ENCODE assay signal across 8 mouse cellular contexts in genomic region chr1:79671196-79671542, GRCm38 (mm10). TPM values are rescaled to one million over a fixed set of nuclear protein-coding genes. Genes with fewer than 3 reads are reported as not detected.
DNase-seq lines count a peak whose midpoint lies in the region; ATAC-seq and TF ChIP-seq lines count a peak whose summit lies in the region.

No protein-coding gene starts in this region.

- H3K4me1 ChIP-seq in kidney, embryonic 14.5 days (ENCODE audit: control insufficient read depth, insufficient read depth, low read length): no peaks in the 10 kb centered on the region
- H3K4me1 ChIP-seq in intestine, embryonic 15.5 days (replicated peaks): peaks cover 6% of the 10 kb centered on the region
- no peaks in the 10 kb centered on the region; the same call in 1 of the 2 replicates for H3K4me1 ChIP-seq in midbrain, postnatal 0 days (ENCODE audit: insufficient read depth, low read length)

- no peak for ATAC-seq in kidney, embryonic 14.5 days (ENCODE audit: low FRiP score, low TSS enrichment)
- ATAC-seq in common myeloid progenitor, adult 5-6 weeks (replicated peaks; ENCODE audit: low read depth, poor library complexity, severe bottlenecking): peak; percentile 66
- ATAC-seq in intestine, embryonic 15.5 days: no peak
- no peak for ATAC-seq in midbrain, postnatal 0 days (ENCODE audit: low FRiP score)

- H3K27ac ChIP-seq in kidney, embryonic 14.5 days (ENCODE audit: low read depth, low read length): no peak overlapping the region
- no peak overlapping the region for H3K27ac ChIP-seq in intestine, embryonic 15.5 days
- H3K27ac ChIP-seq in midbrain, postnatal 0 days (ENCODE audit: low read depth, low read length): no peak overlapping the region

- 1% methylated on average over 11 of the region's 11 CpGs for WGBS in kidney, embryonic 14.5 days
- 1% methylated on average over 11 of the region's 11 CpGs for WGBS in intestine, embryonic 15.5 days
- WGBS in midbrain, postnatal 0 days: 3% methylated on average over 11 of the region's 11 CpGs

- H3K36me3 ChIP-seq in kidney, embryonic 14.5 days (ENCODE audit: control insufficient read depth, insufficient read depth, low read length): no peaks in the 10 kb centered on the region
- no peaks in the 10 kb centered on the region for H3K36me3 ChIP-seq in intestine, embryonic 15.5 days
- H3K36me3 ChIP-seq in midbrain, postnatal 0 days (ENCODE audit: insufficient read depth, low read length): no peaks in the 10 kb centered on the region

- DNase-seq in kidney, postnatal 25 days: no peak
- no peak for DNase-seq in midbrain, postnatal 0 days (ENCODE audit: low spot score)
- no peak for DNase-seq in right cerebral cortex, postnatal 36 days (ENCODE audit: low spot score in 2 of 2)
- no peak for DNase-seq in cerebellum, postnatal 14 days
- DNase-seq in layer of hippocampus, adult 8-10 months (ENCODE audit: low spot score in 2 of 2): no peak

- peak overlapping the region; percentile 93 for H3K4me2 ChIP-seq in kidney, embryonic 14.5 days (replicated peaks; ENCODE audit: low read depth, low read length)
- H3K4me2 ChIP-seq in intestine, embryonic 15.5 days (replicated peaks): peak overlapping the region; percentile 93
- peak overlapping the region; percentile 99 for H3K4me2 ChIP-seq in midbrain, postnatal 0 days (ENCODE audit: low read depth, low read length, poor library complexity, severe bottlenecking)

- TF ChIP-seq CTCF in midbrain, postnatal 0 days (IDR thresholded peaks at IDR 0.05): no peak

- peaks cover 13% of the 10 kb centered on the region for H3K27me3 ChIP-seq in kidney, embryonic 14.5 days (ENCODE audit: control insufficient read depth, insufficient read depth, low read length)
- peaks cover 14% of the 10 kb centered on the region for H3K27me3 ChIP-seq in intestine, embryonic 15.5 days (replicated peaks)
- peaks cover 10% of the 10 kb centered on the region for H3K27me3 ChIP-seq in midbrain, postnatal 0 days (ENCODE audit: insufficient read depth, low read length)

- H3K9ac ChIP-seq in kidney, embryonic 14.5 days (ENCODE audit: low read depth, low read length): peak overlapping the region; percentile 49
- H3K9ac ChIP-seq in intestine, embryonic 15.5 days: peak overlapping the region; percentile 62; the same call in 1 of the 2 replicates
- peak overlapping the region; percentile 63; the same call in 1 of the 2 replicates for H3K9ac ChIP-seq in midbrain, postnatal 0 days (replicated peaks; ENCODE audit: low read length, poor library complexity, severe bottlenecking)

- peak overlapping the region; percentile 65 for H3K4me3 ChIP-seq in kidney, embryonic 14.5 days (ENCODE audit: low read length)
- H3K4me3 ChIP-seq in intestine, embryonic 15.5 days (replicated peaks): peak overlapping the region; percentile 66
- peak overlapping the region; percentile 66 for H3K4me3 ChIP-seq in midbrain, postnatal 0 days (ENCODE audit: low read depth, low read length)

- no peaks in the 10 kb centered on the region for H3K9me3 ChIP-seq in kidney, embryonic 14.5 days (ENCODE audit: control insufficient read depth, low read length)
- H3K9me3 ChIP-seq in intestine, embryonic 15.5 days: no peaks in the 10 kb centered on the region
- no peaks in the 10 kb centered on the region for H3K9me3 ChIP-seq in midbrain, postnatal 0 days (ENCODE audit: low read length)

RNA-seq across cellular contexts. Expression of gene Ap1s3, which starts 0.6 kb away (rescaled TPM):
- polyA plus RNA-seq in kidney, embryonic 14.5 days (2014; fragmentation: Nextera tagmentation; extraction: Ambion mirVana): 0.92 and 2.0 TPM in 2 replicates
- total RNA-seq in common myeloid progenitor, adult 5-6 weeks (2017): 10.3 and 10.4 TPM in 2 replicates
- 0.30 and 0.39 TPM in 2 replicates for polyA plus RNA-seq in intestine, embryonic 15.5 days (2015; fragmentation: Nextera tagmentation; extraction: Ambion mirVana)
- 0.57 and 0.82 TPM in 2 replicates for total RNA-seq in midbrain, postnatal 0 days (2014; rRNA removed)
- 0.12 and 0.35 TPM in 2 replicates for polyA plus RNA-seq in midbrain, postnatal 0 days (2015; fragmentation: Nextera tagmentation; extraction: Ambion mirVana)
- total RNA-seq in layer of hippocampus, adult 8-10 months (2022): 1 to 10 TPM; 1.7 to 2.9 (median 1.8) TPM
